Mouse (Mus musculus) lung, embryonic 16.5 days (tissue): ENCODE measurements around the gene Tnfrsf12a. TPM values are rescaled to one million over a fixed set of nuclear protein-coding genes. Genes with fewer than 3 reads are reported as not detected.
A peak's percentile ranks its signal among the peaks of the same experiment; 100 is the strongest.

ENCODE experiments used
- ATAC-seq: fragments of 200-750 bp; cut with Nextera tagmentation; 2 replicates; pipeline ENCODE4 v1.8.0; 2017; ENCODE audit warnings: low read depth, mild to moderate bottlenecking, moderate library complexity
- H3K27ac ChIP-seq: fragments of 300-500 bp; sonication (generic); 2 replicates; pipeline ENCODE4 v1.5.1; 2014; ENCODE audit warnings: mild to moderate bottlenecking, control low read depth, low read length
- H3K27me3 ChIP-seq: fragments of 300-500 bp; sonication (generic); 2 replicates; pipeline ENCODE4 v1.6.1; 2014; ENCODE audit warnings: low read depth, low read length, mixed read lengths; ENCODE audit not compliant: control insufficient read depth, insufficient read depth
- H3K36me3 ChIP-seq: fragments of 300-500 bp; sonication (generic); 2 replicates; pipeline ENCODE4 v1.6.1; 2014; ENCODE audit warnings: low read length; ENCODE audit not compliant: control insufficient read depth, insufficient read depth
- H3K4me1 ChIP-seq: fragments of 300-500 bp; sonication (generic); replicated peaks from 2 replicates; pipeline ENCODE4 v1.6.1; 2014; ENCODE audit warnings: low read length, mixed read lengths; ENCODE audit not compliant: control insufficient read depth, insufficient read depth
- H3K4me2 ChIP-seq: fragments of 300-500 bp; sonication (generic); 2 replicates; pipeline ENCODE4 v1.6.1; 2014; ENCODE audit warnings: low read depth, low read length, control low read depth
- H3K4me3 ChIP-seq: fragments of 300-500 bp; sonication (generic); 2 replicates; pipeline ENCODE4 v1.5.1; 2014; ENCODE audit warnings: mild to moderate bottlenecking, low read length, control low read depth
- H3K9ac ChIP-seq: fragments of 300-500 bp; sonication (generic); 2 replicates; pipeline ENCODE4 v1.6.1; 2014; ENCODE audit warnings: low read length, control low read depth
- H3K9me3 ChIP-seq: fragments of 300-500 bp; sonication (generic); 2 replicates; pipeline ENCODE4 v1.6.1; 2016; ENCODE audit warnings: low read length; ENCODE audit not compliant: control insufficient read depth
- WGBS: fragments of 180-500 bp; shearing (Covaris S2); extraction: QIAGEN DNeasy Blood & Tissue Kit; methylation state at CpG from one replicate; pipeline ENCODE4 v1.1.7; 2014; 5-methylcytosine and 5-hydroxymethylcytosine counted together
- polyA plus RNA-seq: library from polyadenylated mRNA; unstranded; fragments of >200 nt; fragmentation: Nextera tagmentation; extraction: Ambion mirVana; gene quantifications from 2 replicates; pipeline ENCODE4 v1.2.1, GENCODE M21; 2015

The Tnfrsf12a gene
- polyA plus RNA-seq, 1 experiment from 2014 or later, result 23.1 TPM

DNA sequence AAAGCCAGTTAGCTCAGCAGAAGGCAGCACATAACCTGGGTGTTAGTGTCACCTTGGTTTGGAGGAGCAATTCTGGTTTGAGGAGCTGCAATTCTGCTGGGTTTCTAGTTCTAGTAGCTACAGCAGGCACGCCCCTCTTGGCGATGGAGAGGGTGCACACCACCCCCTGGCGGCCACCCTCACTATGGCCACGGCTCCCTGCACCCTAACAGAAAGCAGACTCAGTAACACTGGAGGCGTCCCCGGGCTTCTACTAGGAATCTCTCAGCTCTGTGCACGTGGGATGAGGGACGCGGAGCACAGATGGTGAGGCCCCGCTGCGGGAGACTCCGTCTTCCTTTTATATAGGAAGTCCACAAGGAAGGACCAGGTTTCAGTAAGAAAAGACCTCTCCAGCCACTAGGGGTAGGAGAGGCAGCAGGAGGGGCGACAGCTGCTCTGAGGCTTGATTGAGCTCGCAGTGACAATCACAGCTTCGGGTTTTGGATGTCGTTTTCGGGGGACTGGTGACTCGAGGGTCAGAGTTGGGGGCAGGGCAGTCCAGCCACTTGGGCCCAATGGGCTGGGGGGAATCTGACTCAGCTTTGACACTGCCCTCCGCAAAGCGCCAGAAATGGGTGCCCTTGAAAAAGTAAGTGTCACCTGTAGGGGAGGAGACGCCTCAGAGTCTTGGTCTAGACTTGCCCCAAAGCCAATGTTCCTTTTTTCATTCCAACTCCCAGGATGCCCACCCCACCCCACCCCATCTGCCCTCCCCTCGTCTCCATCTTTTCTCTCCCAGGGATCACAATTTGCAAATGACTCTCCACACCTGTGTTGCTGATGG, 46.9 kb downstream of the Tnfrsf12a start:
- Histone ChIP-seq H3K27me3 (no peaks in the 10 kb centered on the region), H3K4me2 (peak overlapping the region; percentile 55), H3K27ac (no peak overlapping the region), H3K9me3 (no peaks in the 10 kb centered on the region), H3K4me3 (peak overlapping the region; percentile 22; the same call in 1 of the 2 replicates), H3K9ac (peak overlapping the region; percentile 42), H3K4me1 (no peaks in the 10 kb centered on the region), H3K36me3 (no peaks in the 10 kb centered on the region)
- ATAC-seq, result peak; percentile 90
- WGBS, result 13% methylated on average over 22 of the region's 22 CpGs

DNA sequence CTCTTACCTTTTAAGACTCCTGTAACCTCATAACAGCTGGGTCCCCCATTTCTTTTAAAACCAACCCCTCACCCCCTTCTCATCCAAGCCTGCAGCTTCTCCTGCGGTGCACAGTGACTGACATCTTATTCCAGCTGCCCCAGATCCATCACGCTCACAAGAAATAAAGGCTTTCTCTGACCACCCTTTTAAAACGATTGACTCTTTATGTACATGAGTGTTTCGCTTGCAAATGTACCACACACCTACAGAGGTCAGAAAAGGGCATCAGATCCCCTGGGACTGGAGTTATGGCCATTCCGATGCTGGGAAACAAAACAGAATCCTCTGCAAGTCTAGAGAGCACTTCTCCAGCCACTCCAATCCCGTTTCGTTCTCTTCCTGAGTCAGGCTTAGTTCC, 49.5 kb downstream of the Tnfrsf12a start:
- H3K4me1 ChIP-seq, result no peaks in the 10 kb centered on the region
- H3K27me3 ChIP-seq, result no peaks in the 10 kb centered on the region
- H3K9me3 ChIP-seq, result no peaks in the 10 kb centered on the region
- no peak overlapping the region for H3K4me3 ChIP-seq
- H3K4me2 ChIP-seq, result no peak overlapping the region
- 23% methylated on average over 7 of the region's 7 CpGs for WGBS
- no peak for ATAC-seq
- no peak overlapping the region for H3K9ac ChIP-seq
- no peak overlapping the region for H3K27ac ChIP-seq
- no peaks in the 10 kb centered on the region for H3K36me3 ChIP-seq

Other genes with a start within 250 kb of the Tnfrsf12a start
- not detected in 2 replicates for gene Vmn2r117, start 197.8 kb downstream of the Tnfrsf12a start, polyA plus RNA-seq
- 17.4 and 21.7 TPM in 2 replicates for gene Zfp213, start 113.2 kb downstream of the Tnfrsf12a start, polyA plus RNA-seq
- gene Zfp13, start 78.0 kb downstream of the Tnfrsf12a start, polyA plus RNA-seq, result 12.9 TPM in 2 replicates
- gene Zscan10, start 76.6 kb downstream of the Tnfrsf12a start, polyA plus RNA-seq, result 0.26 and 0.36 TPM in 2 replicates
- gene Mmp25, start 32.2 kb downstream of the Tnfrsf12a start, polyA plus RNA-seq, result 0.49 and 0.78 TPM in 2 replicates
- gene Bicdl2, start 17.0 kb downstream of the Tnfrsf12a start, polyA plus RNA-seq, result 4.3 and 4.7 TPM in 2 replicates
- 88.4 and 90.6 TPM in 2 replicates for gene Hcfc1r1, start 3.9 kb downstream of the Tnfrsf12a start, polyA plus RNA-seq
- 49.2 and 50.3 TPM in 2 replicates for gene Thoc6, start 3.6 kb downstream of the Tnfrsf12a start, polyA plus RNA-seq
- 196 and 206 TPM in 2 replicates for gene Cldn6, start 1.8 kb upstream of the Tnfrsf12a start, polyA plus RNA-seq
- gene Cldn9, start 6.6 kb upstream of the Tnfrsf12a start, polyA plus RNA-seq, result 2.4 and 2.6 TPM in 2 replicates
- gene 1520401A03Rik, start 45.3 kb upstream of the Tnfrsf12a start, polyA plus RNA-seq, result 0.14 TPM in 1 of 2 replicates, not detected in the other
- gene Pkmyt1, start 48.9 kb upstream of the Tnfrsf12a start, polyA plus RNA-seq, result 58.2 and 58.8 TPM in 2 replicates
- gene Paqr4, start 63.4 kb upstream of the Tnfrsf12a start, polyA plus RNA-seq, result 51.8 and 52.7 TPM in 2 replicates
- 0.25 and 0.83 TPM in 2 replicates for gene Kremen2, start 68.4 kb upstream of the Tnfrsf12a start, polyA plus RNA-seq
- gene Flywch1, start 94.1 kb upstream of the Tnfrsf12a start, polyA plus RNA-seq, result 61.3 and 65.2 TPM in 2 replicates
- gene Flywch2, start 108.6 kb upstream of the Tnfrsf12a start, polyA plus RNA-seq, result 29.0 and 31.4 TPM in 2 replicates
- gene Srrm2, start 113.1 kb upstream of the Tnfrsf12a start, polyA plus RNA-seq, result 411 and 414 TPM in 2 replicates
- 980 and 1,001 TPM in 2 replicates for gene Elob, start 151.7 kb upstream of the Tnfrsf12a start, polyA plus RNA-seq
- not detected in 2 replicates for gene Prss33, start 158.6 kb upstream of the Tnfrsf12a start, polyA plus RNA-seq
- 0.41 TPM in 1 of 2 replicates, not detected in the other for gene Prss32, start 166.4 kb upstream of the Tnfrsf12a start, polyA plus RNA-seq
- 0.75 and 0.99 TPM in 2 replicates for gene Prss41, start 166.7 kb upstream of the Tnfrsf12a start, polyA plus RNA-seq
- gene Prss21, start 190.6 kb upstream of the Tnfrsf12a start, polyA plus RNA-seq, result not detected in 2 replicates
- gene Dcpp1, start 203.4 kb upstream of the Tnfrsf12a start, polyA plus RNA-seq, result not detected in 2 replicates
- not detected in 2 replicates for gene Dcpp2, start 203.4 kb upstream of the Tnfrsf12a start, polyA plus RNA-seq
- gene Dcpp3, start 240.0 kb upstream of the Tnfrsf12a start, polyA plus RNA-seq, result 0.88 and 2.0 TPM in 2 replicates